Mouse (Mus musculus) testis, postnatal 10 days (tissue): ENCODE measurements around the gene Sept5.
A peak's percentile ranks its signal among the peaks of the same experiment; 100 is the strongest.

Experiments
- DNase-seq: peaks from one replicate; pipeline ENCODE4 v3.0.0; 2021; ENCODE audit warnings: low spot score

Sept5 gene

GRCm38 (mm10) chr16:18583673-18584357, 45.9 kb downstream of the Sept5 start:
- DNase-seq = no peak

- DNase-seq = no peak
Measured at GRCm38 (mm10) chr16:18583169-18583568, 46.6 kb downstream of the Sept5 start.

GRCm38 (mm10) chr16:18582426-18583148, 47.2 kb downstream of the Sept5 start:
- no peak for DNase-seq

- DNase-seq = no peak
Measured at GRCm38 (mm10) chr16:18581623-18582205, 48.0 kb downstream of the Sept5 start.

GRCm38 (mm10) chr16:18581050-18581622, 48.6 kb downstream of the Sept5 start:
- DNase-seq = peak; percentile 63

- no peak for DNase-seq
Measured at GRCm38 (mm10) chr16:18580389-18580788, 49.4 kb downstream of the Sept5 start.

- DNase-seq = no peak
Measured at GRCm38 (mm10) chr16:18577599-18578160, 52.1 kb downstream of the Sept5 start.

- DNase-seq = no peak
Measured at GRCm38 (mm10) chr16:18577071-18577470, 52.7 kb downstream of the Sept5 start.

GRCm38 (mm10) chr16:18574196-18574595, 55.6 kb downstream of the Sept5 start:
- no peak for DNase-seq
